Mouse (Mus musculus): ENCODE results near the gene Zfp36.
A peak's percentile ranks its signal among the peaks of the same experiment; 100 is the strongest.

Gene Zfp36

DNA sequence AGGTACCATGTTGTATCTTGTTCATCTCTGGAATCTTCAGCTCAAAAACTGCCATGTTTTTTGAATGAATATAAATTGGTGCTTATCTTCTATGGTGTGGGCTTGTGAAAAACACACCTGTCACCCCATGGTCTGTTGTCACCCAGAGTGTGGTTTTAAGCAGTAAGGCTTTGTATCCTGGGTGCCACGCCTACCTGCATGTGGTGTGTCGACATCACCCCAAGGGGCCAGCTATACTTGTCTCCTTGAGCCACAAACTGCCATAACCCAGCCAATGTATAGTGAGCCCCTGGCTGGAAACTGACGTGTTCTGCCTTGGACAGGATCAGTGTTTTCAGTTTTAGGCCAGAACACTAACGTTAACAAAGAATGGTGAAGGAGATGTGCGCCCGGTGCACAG, 4.1 kb upstream of the Zfp36 start:
- DNase-seq (ENCODE audit: low read depth, low spot score), result no peak

DNA sequence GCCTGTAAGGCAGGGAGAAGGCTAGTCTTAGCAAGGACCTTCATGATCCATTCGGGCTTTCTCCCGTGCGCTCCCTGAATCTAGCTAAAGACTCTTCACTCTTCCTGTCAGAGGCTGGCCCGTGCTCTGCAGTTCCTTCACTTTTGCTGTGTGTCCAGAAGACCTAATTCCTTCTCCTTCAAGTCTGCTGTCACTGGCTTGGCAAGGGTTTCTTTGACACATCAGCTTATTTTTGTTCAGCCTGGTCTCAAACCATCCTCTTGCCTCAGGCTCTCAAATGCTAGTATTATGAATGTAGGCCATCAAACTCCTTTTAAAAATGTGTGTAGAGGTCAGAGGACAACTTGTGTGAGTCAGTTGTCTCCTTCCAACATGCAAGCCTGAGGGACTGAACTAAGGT, 3.6 kb upstream of the Zfp36 start:
- no peak for DNase-seq (ENCODE audit: low read depth, low spot score)

DNA sequence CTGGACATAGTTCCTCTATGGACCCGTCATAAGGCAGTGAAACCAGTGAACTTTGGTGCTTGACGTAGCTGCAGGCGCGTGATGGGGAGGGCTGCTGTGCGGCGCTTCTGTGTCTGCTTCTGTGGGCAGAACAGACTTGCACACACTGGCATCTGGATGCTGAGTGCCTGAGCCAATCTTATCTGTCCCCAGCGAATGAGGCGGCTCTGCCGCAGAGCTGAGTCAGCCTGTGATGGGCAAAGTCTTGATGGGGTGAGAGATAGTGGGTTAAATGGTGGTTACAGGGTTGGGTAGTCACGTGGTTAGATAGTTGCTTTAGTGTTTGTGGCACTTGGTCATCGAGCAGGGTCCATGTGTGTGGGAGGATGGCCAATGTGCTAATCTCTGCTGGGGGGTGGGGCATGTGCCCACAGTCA, 2.9 kb upstream of the Zfp36 start:
- DNase-seq (ENCODE audit: low read depth, low spot score), result no peak

GRCm38 (mm10) chr7:28382347-28382951, 2.4 kb upstream of the Zfp36 start:
- no peak for DNase-seq (ENCODE audit: low read depth, low spot score)

DNA sequence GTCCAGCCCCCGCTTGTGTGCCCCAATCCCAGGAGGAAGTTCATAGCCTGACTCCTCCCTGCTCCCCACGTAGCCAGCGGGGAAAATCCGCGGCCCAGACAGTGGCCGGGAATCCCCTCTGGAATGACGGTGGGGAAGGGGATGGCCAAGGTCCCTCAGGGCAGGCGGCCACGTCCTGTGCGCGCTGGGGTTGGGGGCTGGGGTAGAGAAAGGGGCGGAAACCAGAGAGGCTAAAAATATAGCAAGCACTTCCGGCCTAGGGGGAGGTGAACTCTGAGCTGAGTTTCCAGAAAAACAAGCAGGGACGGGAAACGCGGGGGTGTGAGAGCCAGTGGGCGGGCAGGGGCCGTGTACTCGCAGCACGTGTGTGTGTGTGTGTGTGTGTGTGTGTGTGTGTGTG, 1.9 kb upstream of the Zfp36 start:
- DNase-seq (ENCODE audit: low read depth, low spot score), result peak; percentile 65

DNA sequence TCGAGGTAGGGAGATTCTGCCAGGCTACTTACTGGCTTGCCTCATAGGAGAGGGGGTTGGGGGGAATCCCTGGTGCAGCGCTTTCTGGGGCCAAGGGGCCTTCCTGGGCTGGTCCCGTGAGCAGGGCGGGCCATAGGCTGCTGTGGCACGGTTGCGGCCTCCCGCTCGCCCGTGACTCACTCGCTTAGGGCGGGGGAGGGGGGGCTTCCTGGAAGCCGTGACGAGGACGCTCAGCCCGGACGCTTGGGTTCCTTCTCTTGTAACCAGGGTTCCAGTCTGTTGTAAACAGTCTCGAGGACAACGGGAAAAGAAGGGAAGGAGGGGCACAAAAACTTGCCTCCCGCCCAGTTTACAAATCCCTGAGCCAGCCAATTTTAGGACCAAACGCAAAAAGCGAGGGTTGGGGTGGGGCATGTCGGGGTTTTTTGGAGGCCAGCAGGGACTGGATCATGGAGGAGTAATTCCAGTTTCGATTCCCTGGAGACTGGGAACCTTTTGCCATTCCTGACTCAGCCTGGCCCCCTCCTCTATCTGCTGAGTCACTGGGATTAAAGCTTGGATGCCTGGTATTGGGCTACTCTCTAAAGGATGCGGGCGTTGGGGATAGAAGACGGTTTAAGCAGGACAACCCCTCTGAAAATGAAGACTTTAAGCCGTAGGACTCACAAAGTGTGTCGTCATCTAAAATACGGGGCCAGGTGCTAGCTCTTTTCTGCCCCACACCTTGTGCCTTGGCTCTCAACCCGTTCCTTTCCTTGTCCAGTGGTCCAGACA, 1.2 kb upstream of the Zfp36 start:
- no peak for DNase-seq (ENCODE audit: low read depth, low spot score)

DNA sequence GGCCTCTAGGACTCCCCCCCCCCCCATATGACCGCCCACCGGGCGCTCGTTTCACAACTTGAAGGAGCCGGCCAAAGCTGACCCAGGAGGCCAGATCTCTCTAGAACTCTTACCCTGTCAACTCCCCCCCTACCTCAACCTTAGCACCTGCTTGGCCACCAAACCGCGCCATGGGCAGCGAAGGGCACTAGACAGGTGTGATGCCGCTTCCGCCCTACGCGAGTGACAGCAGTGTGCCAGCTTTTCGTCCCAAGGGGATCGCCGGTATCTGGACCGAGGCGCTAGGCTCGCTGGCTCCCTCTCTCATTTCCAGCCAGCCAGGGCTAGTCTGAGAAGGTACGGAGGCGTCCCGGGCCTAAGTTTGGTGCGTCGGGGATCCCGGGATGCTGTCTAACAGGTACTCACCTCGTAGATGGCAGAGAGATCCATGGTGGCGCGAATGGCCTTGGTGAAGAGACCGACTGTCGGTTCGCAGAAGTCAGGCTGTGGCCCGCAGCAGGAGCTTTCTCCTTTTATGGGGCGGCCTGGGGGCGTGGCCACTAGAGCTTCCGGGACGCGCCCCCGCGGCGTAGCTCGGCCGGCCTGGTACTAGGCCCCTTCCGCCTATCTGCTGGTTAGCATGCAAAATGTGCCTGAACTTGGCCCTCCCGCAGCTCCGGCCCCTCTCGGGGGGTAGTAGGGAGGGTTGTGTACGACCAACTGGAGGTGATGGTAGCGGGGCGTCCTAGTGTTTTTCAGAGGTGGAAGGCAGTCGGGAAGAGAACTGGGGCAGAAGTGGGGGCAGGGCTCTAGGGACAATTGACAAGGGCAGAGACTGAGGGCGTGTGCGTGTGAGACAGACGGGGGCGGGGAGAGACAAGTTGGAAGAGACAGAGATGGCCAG, 1.0 kb downstream of the Zfp36 start:
- peak; percentile 66 for DNase-seq (ENCODE audit: low read depth, low spot score)

DNA sequence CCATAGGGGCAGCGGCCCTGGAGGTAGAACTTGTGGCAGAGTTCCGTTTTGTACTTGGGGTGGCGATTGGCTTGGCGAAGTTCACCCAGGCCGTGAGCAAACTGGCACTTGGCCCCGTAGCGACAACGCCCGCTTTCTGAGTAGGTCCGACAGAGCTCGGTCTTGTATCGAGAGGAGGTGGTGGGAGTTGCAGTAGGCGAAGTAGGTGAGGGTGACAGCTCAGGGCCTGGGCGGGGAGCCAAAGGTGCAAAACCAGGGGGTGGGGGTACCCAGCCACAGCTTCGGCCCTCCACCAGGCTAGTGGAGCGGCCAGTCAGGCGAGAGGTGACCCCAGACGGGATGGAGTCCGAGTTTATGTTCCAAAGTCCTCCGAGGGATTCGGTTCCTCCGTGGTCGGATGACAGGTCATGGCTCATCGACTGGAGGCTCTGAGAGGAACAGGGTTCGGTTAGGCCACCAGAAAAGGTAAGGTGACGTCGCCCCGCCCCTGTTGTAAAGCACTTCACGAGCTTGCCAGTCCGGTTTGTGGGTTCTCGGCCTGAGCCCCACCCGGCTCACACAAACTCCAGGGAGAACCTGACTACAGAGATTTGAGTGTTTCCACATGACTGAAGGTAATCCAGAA, 1.9 kb downstream of the Zfp36 start:
- no peak for DNase-seq (ENCODE audit: low read depth, low spot score)

GRCm38 (mm10) chr7:28377190-28378065, 2.6 kb downstream of the Zfp36 start:
- no peak for DNase-seq (ENCODE audit: low read depth, low spot score)

- DNase-seq (ENCODE audit: low read depth, low spot score), result no peak
Measured at GRCm38 (mm10) chr7:28376011-28376771, 3.9 kb downstream of the Zfp36 start.

DNA sequence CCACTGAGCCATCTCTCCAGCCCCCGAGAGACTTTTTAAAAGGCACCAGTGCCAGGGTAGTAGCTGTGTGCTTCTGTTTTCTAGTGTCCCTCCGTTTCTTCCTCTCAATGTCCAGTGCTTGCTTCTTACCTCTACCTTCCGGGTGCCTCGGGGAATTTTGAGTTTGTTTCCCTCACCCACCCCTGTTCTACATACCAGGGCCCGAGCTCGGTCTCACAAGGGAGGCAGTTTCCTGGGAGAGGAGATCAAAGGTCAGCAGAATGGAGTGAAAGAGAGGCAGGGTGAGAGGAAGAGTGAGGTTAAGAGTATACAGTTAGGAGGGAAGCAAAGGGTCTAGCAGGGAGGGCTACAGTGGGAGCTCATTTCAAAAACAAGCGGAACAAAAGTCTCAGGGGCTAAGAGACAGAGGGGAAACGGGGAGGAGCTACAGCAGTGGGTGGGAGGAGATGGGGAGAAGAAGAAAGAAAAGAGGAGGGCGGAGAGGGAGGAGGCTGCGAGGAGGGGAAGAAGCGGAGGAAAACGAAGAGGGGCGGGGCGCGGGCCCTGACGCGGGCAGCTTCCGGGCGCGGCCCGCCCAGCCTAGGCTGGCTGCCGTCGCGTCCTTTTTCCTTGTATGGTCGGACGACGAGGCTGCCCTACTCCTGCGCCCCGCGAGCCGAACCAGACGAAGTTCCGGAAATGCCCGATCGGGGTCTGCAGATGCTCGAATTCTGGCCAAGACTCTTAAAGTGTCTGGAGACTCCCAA, 4.7 kb downstream of the Zfp36 start:
- peak; percentile 82 for DNase-seq (ENCODE audit: low read depth, low spot score)

DNA sequence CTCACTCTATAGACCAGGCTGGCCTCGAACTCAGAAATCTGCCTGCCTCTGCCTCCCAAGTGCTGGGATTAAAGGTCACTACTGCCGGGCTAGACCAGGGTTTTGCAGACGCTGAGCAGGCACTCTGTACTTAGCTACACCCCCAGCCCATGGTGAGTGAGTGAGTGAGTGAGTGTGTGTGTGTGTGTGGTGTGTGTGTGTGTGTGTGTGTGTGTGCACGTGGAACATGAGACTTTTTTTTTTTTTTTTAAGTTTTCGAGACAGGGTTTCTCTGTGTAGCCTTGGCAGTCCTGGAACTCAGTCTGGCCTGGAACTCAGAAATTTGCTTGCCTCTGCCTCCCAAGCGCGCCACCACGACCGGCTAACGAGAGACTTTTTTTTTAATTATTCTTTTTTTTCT, 5.4 kb downstream of the Zfp36 start:
- no peak for DNase-seq (ENCODE audit: low read depth, low spot score)

DNA sequence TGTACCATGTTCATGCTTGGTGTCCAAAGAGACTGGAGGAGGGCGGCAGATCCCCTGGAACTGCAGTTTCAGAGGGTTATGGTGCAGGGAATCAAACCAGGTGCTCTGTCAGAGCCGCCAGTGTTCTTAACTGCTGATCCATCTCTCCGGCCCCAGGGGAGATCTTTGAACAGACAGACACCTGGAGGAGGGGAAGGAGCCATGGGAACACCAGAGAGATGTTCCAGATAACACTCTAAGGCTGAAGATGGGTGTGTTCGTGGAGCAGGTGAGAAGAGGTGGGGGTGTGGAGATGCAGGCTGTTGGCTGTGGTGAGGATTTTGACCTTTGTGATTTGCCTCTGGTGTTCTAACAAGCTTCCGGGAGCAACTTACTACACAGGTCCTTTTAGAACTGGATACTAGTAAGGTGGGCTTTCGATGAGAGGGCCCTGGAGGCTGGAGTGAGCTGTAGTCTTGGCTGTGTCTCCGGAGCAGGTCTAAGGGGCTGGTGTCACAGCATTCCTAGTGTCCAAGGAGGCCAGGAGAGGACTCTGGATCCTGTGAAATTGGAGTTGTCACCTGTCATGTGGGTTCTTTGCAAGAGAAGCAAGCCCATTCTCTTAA, 6.1 kb downstream of the Zfp36 start:
- no peak for DNase-seq (ENCODE audit: low read depth, low spot score)

DNA sequence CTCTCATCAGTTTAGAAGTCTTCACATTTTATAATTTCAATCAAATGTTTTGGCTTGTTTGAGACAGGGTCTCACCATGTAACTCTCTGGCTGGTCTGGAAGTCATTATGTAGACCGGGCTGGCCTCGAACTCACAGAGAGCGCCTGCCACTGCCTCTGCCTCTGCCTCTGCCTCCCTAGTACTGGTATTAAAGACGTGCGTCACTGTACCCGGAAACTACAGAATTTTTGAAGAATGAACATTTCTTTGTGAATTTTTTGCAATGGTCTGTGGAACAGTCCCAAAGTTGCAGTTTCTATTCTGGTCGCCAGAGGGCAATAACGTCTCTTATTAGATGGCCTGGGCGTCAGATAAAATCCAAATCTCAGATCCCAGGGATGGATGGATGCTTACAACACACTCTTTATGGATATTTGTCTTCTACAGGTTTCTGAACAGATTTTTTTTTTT, 6.9 kb downstream of the Zfp36 start:
- peak; percentile 84 for DNase-seq (ENCODE audit: low read depth, low spot score)

- DNase-seq (ENCODE audit: low read depth, low spot score), result peak; percentile 100
Measured at GRCm38 (mm10) chr7:28372251-28373108, 7.6 kb downstream of the Zfp36 start, which contains the start of gene Plekhg2. TSS of gene Plekhg2 (minus strand) at chr7:28372599.

GRCm38 (mm10) chr7:28371514-28371989, 8.5 kb downstream of the Zfp36 start:
- DNase-seq (ENCODE audit: low read depth, low spot score), result no peak

DNA sequence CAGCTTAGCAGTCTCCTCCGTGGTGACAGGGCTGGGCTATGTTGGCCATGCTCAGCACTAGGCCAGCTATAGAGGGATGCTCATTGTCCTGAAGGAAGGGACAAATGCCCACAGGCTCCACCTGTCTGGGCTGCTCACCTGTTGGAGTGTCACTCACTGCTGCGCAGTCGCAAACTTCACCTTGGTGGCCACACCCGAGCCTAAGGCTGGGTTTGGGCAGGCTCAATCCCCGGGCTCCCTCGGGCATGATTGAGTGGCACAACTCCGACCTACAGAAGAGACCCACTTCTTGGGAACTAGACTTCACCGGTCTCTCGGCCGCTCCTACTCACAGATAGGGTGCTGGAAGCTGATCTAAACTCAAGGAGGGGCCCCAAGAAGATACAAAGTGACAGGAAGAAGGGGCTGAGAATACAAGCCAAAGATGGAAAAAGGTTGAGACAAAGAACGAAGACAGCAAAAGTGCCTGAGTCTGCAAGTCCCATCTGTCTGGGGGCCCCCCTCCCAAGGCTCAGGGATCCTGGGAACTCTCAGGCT, 9.0 kb downstream of the Zfp36 start:
- no peak for DNase-seq (ENCODE audit: low read depth, low spot score)

DNA sequence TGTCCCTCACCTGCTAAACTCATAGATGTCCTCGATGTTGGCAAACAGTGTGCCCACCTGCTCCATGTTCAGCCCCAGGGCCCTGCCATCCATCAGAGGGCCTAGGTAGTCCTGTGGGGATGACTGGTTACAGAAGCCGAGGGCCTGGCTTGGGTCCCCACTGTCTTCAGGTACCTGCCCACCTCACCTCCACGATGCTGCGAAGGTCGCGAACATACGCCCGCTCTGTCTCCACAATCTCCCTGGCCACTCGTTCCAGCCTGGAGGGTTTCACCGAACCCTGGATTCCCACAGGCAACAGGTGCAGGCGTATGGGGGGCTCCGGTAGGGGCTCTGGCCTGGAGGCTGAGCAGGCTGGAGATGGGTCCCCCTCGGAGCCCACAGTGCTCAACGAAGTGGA, 10.0 kb downstream of the Zfp36 start:
- DNase-seq (ENCODE audit: low read depth, low spot score), result no peak
